Mouse (Mus musculus) forebrain, postnatal 0 days (tissue): ENCODE data around the gene Olfr1391. TPM values are rescaled to one million over a fixed set of nuclear protein-coding genes. Genes with fewer than 3 reads are reported as not detected.
A peak's percentile ranks its signal among the peaks of the same experiment; 100 is the strongest.
"Not testable (repeated sequence)": the region's sequence is repeated elsewhere in the genome, so short reads cannot be mapped to it uniquely, and the experiment has no call there.

Source experiments
- ATAC-seq: fragments of 200-750 bp; cut with Nextera tagmentation; 2 replicates; pipeline ENCODE4 v1.8.0; 2017; ENCODE audit warnings: mild to moderate bottlenecking, moderate library complexity
- DNase-seq: peaks from one replicate; pipeline ENCODE4 v3.0.0-alpha.2; 2015
- H3K27ac ChIP-seq: fragments of 300-500 bp; sonication (generic); 2 replicates; pipeline ENCODE4 v1.5.1; 2014; ENCODE audit warnings: low read depth, mild to moderate bottlenecking, antibody characterized with exemption, low read length, moderate library complexity, mixed read lengths
- H3K27me3 ChIP-seq: fragments of 300-500 bp; sonication (generic); 2 replicates; pipeline ENCODE4 v1.6.1; 2014; ENCODE audit warnings: mild to moderate bottlenecking, low read length, mixed read lengths; ENCODE audit not compliant: insufficient read depth
- H3K36me3 ChIP-seq: fragments of 300-500 bp; sonication (generic); 2 replicates; pipeline ENCODE4 v1.6.1; 2014; ENCODE audit warnings: mild to moderate bottlenecking, moderate library complexity; ENCODE audit not compliant: insufficient read depth
- H3K4me1 ChIP-seq: fragments of 300-500 bp; sonication (generic); 2 replicates; pipeline ENCODE4 v1.6.1; 2014; ENCODE audit warnings: antibody characterized with exemption; ENCODE audit not compliant: insufficient read depth
- H3K4me2 ChIP-seq: fragments of 300-500 bp; sonication (generic); 2 replicates; pipeline ENCODE4 v1.6.1; 2014; ENCODE audit warnings: low read depth, mild to moderate bottlenecking, moderate library complexity
- H3K4me3 ChIP-seq: fragments of 300-500 bp; sonication (generic); 2 replicates; pipeline ENCODE4 v1.5.1; 2014; ENCODE audit warnings: low read depth, low read length, mixed read lengths
- H3K9ac ChIP-seq: fragments of 300-500 bp; sonication (generic); 2 replicates; pipeline ENCODE4 v1.6.1; 2014; ENCODE audit warnings: mild to moderate bottlenecking
- H3K9me3 ChIP-seq: fragments of 300-500 bp; sonication (generic); 2 replicates; pipeline ENCODE4 v1.6.1; 2016; ENCODE audit warnings: low read length
- CTCF ChIP-seq: sonication (generic); IDR thresholded peaks from 2 replicates; pipeline ENCODE4 v1.5.1; 2016; ENCODE audit warnings: antibody characterized with exemption, control low read depth, low read depth
- WGBS: fragments of 180-500 bp; shearing (Covaris S2); extraction: QIAGEN DNeasy Blood & Tissue Kit; methylation state at CpG from one replicate; pipeline ENCODE4 v1.1.7; 2014; 5-methylcytosine and 5-hydroxymethylcytosine counted together
- polyA plus RNA-seq: library from polyadenylated mRNA; unstranded; fragments of >200 nt; fragmentation: Nextera tagmentation; extraction: Ambion mirVana; gene quantifications from 2 replicates; pipeline ENCODE4 v1.2.1, GENCODE M21; 2015
- total RNA-seq: library from RNA; depleted of rRNA; stranded (reverse); fragments of >200 nt; gene quantifications from 2 replicates; pipeline ENCODE4 v1.2.3, GENCODE M21; 2014; rRNA removed

Olfr1391 gene
- total RNA-seq (not detected in 2 replicates), polyA plus RNA-seq (not detected in 2 replicates)

DNA sequence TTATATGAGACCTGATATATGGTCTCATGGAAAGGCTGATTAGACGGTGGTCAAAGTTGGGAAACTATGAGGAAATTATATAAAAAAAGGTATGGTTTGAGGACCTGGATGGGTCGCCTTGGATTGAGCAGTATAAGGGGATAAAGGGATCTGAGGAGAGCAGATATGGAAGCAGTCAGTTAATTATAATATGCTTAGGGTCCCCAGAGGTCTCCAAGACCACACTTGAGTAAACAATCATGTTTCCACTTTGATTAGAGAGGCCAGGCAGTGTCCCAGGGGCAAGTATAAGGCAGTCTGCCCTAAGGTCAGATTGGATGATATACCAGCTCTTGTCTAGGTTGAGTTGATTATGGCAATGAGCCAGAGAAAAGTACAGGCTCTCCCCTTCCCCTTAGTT lies at the start of gene Olfr1391:
Olfr1391 (plus strand) TSS at position 301 of the 400 bp plus-strand sequence.
- Histone ChIP-seq H3K4me2 (no peak within 1 kb of the TSS), H3K27me3 (no peaks in the 10 kb centered on the region), H3K9ac (no peak within 1 kb of the TSS), H3K4me1 (no peaks in the 10 kb centered on the region), H3K4me3 (no peak within 1 kb of the TSS), H3K9me3 (no peaks in the 10 kb centered on the region), H3K27ac (no peak within 1 kb of the TSS), H3K36me3 (no peaks in the 10 kb centered on the region)
- TF ChIP-seq CTCF, result no peak
- WGBS, result 75% methylated on average over 2 of the region's 2 CpGs
- ATAC-seq, result no peak
- no peak for DNase-seq

DNA sequence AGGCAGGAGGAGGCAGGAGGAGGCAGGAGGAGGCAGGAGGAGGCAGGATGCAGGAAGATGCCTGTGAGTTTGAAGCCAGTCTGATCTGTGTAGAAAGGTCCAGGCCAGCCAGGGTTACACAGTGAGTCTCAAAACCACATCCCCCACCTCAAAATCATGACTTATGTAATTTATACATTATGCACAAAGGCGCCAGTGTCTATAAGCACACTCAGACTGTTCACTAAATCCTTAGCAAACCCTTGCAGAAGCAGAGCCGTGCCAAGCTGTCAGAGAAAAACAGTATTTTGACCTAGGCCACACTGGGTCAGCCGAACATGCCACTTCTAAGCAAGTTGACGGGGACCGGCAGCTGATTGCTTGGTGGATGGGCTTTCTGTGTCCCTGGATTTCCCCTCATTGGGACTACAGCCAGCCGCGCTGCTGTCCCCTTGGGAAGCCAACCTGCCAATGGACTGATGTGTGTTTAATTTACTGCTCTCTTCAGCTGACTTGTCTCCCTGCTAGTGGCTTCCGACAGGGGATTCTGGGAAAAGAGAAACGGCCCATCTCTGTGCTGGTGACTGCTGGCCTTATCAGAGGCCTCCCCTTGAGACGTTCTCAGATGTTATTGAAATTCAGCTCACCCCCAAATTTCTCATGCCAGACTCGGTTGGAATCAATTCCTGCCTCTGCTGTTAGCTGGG lies 48.6 kb upstream of the Olfr1391 start:
- Histone ChIP-seq H3K4me1 (no peaks in the 10 kb centered on the region), H3K4me2 (no peak overlapping the region), H3K9ac (no peak overlapping the region), H3K27me3 (no peaks in the 10 kb centered on the region), H3K9me3 (no peaks in the 10 kb centered on the region), H3K4me3 (no peak overlapping the region), H3K36me3 (no peaks in the 10 kb centered on the region), H3K27ac (no peak overlapping the region)
- DNase-seq, result no peak
- no peak for ATAC-seq
- TF ChIP-seq CTCF, result no peak
- WGBS, result 70% methylated on average over 11 of the region's 11 CpGs

DNA sequence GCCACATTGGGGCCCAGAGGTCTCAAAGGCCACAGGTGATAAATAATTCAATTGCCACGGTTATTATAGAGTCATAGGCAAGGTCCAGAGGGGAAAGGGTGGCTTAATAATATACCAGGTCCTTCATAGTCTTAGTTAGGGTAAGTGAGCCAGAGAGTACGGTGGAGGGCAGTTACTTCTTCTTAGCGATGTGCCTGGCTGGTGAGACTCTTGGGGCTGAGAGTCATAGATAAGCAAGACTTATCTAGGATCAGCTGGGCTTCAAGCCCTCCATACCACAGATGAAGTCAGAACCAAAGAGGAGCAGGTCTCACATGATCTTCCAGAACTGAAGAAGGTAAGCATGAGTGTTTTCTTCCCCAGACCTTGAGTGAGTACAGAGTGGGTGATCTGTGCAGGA lies 44.3 kb upstream of the Olfr1391 start, which contains the start of gene Olfr1393:
Olfr1393 (plus strand) TSS at position 83 of the 400 bp plus-strand sequence.
- Histone ChIP-seq H3K4me1 (no peaks in the 10 kb centered on the region), H3K4me2 (no peak within 1 kb of the TSS), H3K27me3 (no peaks in the 10 kb centered on the region), H3K9ac (no peak within 1 kb of the TSS), H3K27ac (no peak within 1 kb of the TSS), H3K9me3 (no peaks in the 10 kb centered on the region), H3K36me3 (no peaks in the 10 kb centered on the region), H3K4me3 (no peak within 1 kb of the TSS)
- TF ChIP-seq CTCF, result no peak
- 84% methylated on average over 3 of the region's 3 CpGs for WGBS
- ATAC-seq (no peak), DNase-seq (no peak)

DNA sequence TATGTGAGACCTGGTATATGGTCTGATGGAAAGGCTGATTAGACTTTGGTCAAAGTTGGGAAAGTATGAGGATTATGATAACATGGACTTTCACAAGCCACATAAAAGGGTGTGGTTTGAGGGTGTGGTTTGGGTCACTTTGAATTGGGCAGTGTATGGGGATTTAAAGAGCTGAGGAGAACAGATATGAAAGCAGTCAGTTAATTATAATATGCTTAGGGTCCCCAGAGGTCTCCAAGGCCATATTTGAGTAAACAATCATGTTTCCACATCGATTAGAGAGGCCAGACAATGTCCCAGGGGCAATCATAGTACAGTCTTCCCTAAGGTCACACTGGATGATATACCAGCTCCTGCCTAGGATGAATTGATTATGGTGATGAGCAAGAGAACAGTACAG lies 37.6 kb upstream of the Olfr1391 start, which contains the start of gene Olfr1392:
Olfr1392 (plus strand) TSS at position 301 of the 400 bp plus-strand sequence.
- not testable (repeated sequence) for DNase-seq, ATAC-seq, H3K27ac ChIP-seq, H3K27me3 ChIP-seq, H3K9ac ChIP-seq, H3K4me3 ChIP-seq, H3K4me2 ChIP-seq, H3K36me3 ChIP-seq, H3K9me3 ChIP-seq, H3K4me1 ChIP-seq
- WGBS, result 72% methylated on average over 1 of the region's 1 CpGs

DNA sequence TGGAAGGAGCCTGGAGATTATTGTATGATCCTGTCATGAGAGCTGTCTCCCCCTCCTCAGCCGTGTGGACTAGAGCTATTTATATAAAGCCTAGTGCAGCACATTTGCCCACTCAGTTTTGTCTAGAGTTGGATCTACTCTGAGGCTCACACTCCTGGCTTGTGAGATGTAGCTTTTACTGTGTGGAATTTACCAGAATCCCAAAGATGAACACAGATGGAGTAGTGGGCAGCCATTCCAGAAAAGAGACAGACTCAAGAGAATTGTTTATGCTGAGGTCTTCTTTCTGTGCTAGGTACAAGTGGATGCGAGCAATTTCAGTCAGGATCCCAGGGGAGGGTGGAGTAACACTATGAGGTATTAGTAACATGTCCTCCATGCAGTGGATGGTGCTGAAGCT lies 35.3 kb upstream of the Olfr1391 start:
- Histone ChIP-seq H3K4me1 (no peaks in the 10 kb centered on the region), H3K9me3 (no peaks in the 10 kb centered on the region), H3K4me2 (no peak overlapping the region), H3K36me3 (no peaks in the 10 kb centered on the region), H3K27me3 (no peaks in the 10 kb centered on the region), H3K9ac (no peak overlapping the region), H3K4me3 (no peak overlapping the region), H3K27ac (no peak overlapping the region)
- no peak for DNase-seq
- 69% methylated on average over 2 of the region's 2 CpGs for WGBS
- no peak for TF ChIP-seq CTCF
- ATAC-seq, result no peak

DNA sequence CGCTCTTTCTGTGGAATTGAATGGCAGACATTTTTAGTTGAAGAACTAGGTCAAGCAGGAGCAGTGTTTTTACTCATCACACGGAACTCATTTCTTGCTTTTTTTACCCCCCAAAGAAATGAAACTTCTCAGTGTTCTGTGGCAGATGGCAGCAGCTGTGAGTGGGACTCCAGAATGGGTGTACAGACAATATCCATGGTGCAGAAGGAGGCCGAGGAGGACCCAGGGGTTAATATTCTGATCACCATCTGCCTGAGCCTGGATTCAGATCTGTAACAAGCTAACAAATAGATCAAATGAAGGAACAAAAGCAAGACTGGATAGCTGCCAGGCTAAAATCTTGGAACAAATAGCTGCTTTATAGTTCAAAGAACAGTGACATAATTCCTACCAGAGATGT lies 29.8 kb upstream of the Olfr1391 start:
- no peaks in the 10 kb centered on the region for H3K27me3 ChIP-seq
- no peaks in the 10 kb centered on the region for H3K36me3 ChIP-seq
- no peak overlapping the region for H3K27ac ChIP-seq
- 37% methylated on average over 3 of the region's 3 CpGs for WGBS
- H3K9me3 ChIP-seq, result no peaks in the 10 kb centered on the region
- no peak overlapping the region for H3K4me3 ChIP-seq
- ATAC-seq, result peak; percentile 29; the same call in 1 of the 2 replicates
- H3K4me2 ChIP-seq, result no peak overlapping the region
- no peaks in the 10 kb centered on the region for H3K4me1 ChIP-seq
- H3K9ac ChIP-seq, result no peak overlapping the region
- DNase-seq, result no peak
- TF ChIP-seq CTCF, result no peak

DNA sequence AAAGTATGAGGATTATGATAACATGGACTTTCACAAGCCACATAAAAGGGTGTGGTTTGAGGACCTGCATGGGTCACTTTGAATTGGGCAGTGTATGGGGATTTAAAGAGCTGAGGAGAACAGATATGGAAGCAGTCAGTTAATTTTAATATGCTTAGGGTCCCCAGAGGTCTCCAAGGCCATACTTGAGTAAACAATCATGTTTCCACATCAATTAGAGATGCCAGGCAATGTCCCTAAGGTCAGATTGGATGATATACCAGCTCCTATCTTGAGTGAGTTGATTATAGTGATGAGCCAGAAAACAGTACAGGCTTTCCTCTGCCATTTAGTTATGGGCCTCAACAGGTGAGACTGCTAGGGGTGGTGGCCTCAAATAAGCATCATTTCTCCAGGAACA lies 18.1 kb upstream of the Olfr1391 start, which contains the start of gene Olfr10:
Olfr10 (plus strand) TSS at position 301 of the 400 bp plus-strand sequence.
- no peaks in the 10 kb centered on the region for H3K36me3 ChIP-seq
- no peak for TF ChIP-seq CTCF
- H3K4me3 ChIP-seq, result no peak within 1 kb of the TSS
- no peak within 1 kb of the TSS for H3K4me2 ChIP-seq
- no peak within 1 kb of the TSS for H3K27ac ChIP-seq
- no peaks in the 10 kb centered on the region for H3K9me3 ChIP-seq
- ATAC-seq (no peak), DNase-seq (no peak)
- no peak within 1 kb of the TSS for H3K9ac ChIP-seq
- H3K4me1 ChIP-seq, result no peaks in the 10 kb centered on the region
- H3K27me3 ChIP-seq, result no peaks in the 10 kb centered on the region

DNA sequence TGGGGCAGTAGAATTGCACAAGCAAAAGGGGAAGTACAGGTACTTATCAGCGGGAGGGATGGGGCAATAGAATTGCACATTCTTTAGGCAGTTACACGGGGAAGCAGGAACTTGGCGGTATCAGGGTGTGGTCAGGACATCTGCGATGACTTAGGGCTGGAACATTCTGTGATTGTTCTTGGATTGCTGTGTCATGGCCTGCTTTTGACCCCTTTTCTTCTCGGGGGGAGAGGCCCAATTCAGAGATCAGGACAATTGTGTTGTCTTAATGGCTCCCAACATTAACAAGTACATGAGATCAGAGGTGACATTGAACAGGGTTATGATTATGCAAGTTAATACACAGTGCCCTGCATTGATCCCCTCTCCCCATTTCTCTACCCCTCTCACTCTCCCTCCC lies 14.0 kb upstream of the Olfr1391 start:
- not testable (repeated sequence) for H3K36me3 ChIP-seq, ATAC-seq, H3K4me1 ChIP-seq, H3K4me2 ChIP-seq, DNase-seq, H3K27me3 ChIP-seq, H3K27ac ChIP-seq, H3K9me3 ChIP-seq, H3K9ac ChIP-seq, H3K4me3 ChIP-seq
- WGBS, result 83% methylated on average over 5 of the region's 5 CpGs
